Mouse (Mus musculus) limb, embryonic 12.5 days (tissue): ENCODE results near the gene Kcnj16. TPM values are rescaled to one million over a fixed set of nuclear protein-coding genes. Genes with fewer than 3 reads are reported as not detected.

Experiments used
- ATAC-seq: fragments of 200-750 bp; cut with Nextera tagmentation; 2 replicates; pipeline ENCODE4 v1.8.0; 2017; ENCODE audit warnings: low read depth, moderate TSS enrichment; ENCODE audit not compliant: insufficient number of reproducible peaks, insufficient read depth, low FRiP score, low TSS enrichment
- H3K27ac ChIP-seq: fragments of 300-500 bp; sonication (generic); 2 replicates; pipeline ENCODE4 v1.5.1; 2016; ENCODE audit warnings: mild to moderate bottlenecking, moderate library complexity
- H3K27me3 ChIP-seq: fragments of 300-500 bp; sonication (generic); 2 replicates; pipeline ENCODE4 v1.6.1; 2016; ENCODE audit warnings: mild to moderate bottlenecking, moderate library complexity
- H3K36me3 ChIP-seq: fragments of 300-500 bp; sonication (generic); 2 replicates; pipeline ENCODE4 v1.6.1; 2016; ENCODE audit warnings: mild to moderate bottlenecking, moderate library complexity
- H3K4me1 ChIP-seq: fragments of 300-500 bp; sonication (generic); replicated peaks from 2 replicates; pipeline ENCODE4 v1.6.1; 2016
- H3K4me2 ChIP-seq: fragments of 300-500 bp; sonication (generic); 2 replicates; pipeline ENCODE4 v1.6.1; 2016; ENCODE audit warnings: mild to moderate bottlenecking, moderate library complexity
- H3K4me3 ChIP-seq: fragments of 300-500 bp; sonication (generic); replicated peaks from 2 replicates; pipeline ENCODE4 v1.5.1; 2016; ENCODE audit warnings: mild to moderate bottlenecking
- H3K9ac ChIP-seq: fragments of 300-500 bp; sonication (generic); replicated peaks from 2 replicates; pipeline ENCODE4 v1.6.1; 2016; ENCODE audit warnings: mild to moderate bottlenecking, moderate library complexity
- H3K9me3 ChIP-seq: fragments of 300-500 bp; sonication (generic); 2 replicates; pipeline ENCODE4 v1.6.1; 2016; ENCODE audit warnings: mild to moderate bottlenecking, moderate library complexity
- WGBS: fragments of 180-500 bp; shearing (Covaris S2); methylation state at CpG from one replicate; pipeline ENCODE4 v1.1.7; 2016; 5-methylcytosine and 5-hydroxymethylcytosine counted together
- polyA plus RNA-seq: library from polyadenylated mRNA; unstranded; fragments of >200 nt; fragmentation: Nextera tagmentation; extraction: Ambion mirVana; gene quantifications from 2 replicates; pipeline ENCODE4 v1.2.1, GENCODE M21; 2016

Gene Kcnj16
- not detected in 2 replicates for polyA plus RNA-seq

DNA sequence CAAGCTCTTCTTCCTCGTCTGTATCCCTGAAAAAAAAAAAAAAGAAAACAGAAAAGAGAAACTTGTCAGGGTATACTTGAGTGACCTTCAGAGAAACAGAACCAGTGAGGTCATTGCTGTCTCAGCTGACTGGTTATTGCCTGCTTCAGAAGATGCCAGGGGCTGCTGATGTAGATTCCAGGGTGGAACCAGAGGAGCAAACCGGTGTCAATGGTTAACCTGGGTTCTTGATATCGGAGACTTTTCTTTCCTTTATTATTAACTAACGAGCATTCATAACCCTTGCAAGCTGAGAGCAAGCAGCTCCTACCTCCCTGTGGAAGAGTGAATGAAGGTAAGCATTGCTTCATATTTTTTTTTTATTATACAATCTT is at the start of gene Kcnj16:
TSS of gene Kcnj16 (plus strand) at position 272 of the 374 bp plus-strand sequence.
- Histone ChIP-seq H3K4me3 (no peak within 1 kb of the TSS), H3K4me1 (no peaks in the 10 kb centered on the region), H3K9ac (no peak within 1 kb of the TSS), H3K9me3 (no peaks in the 10 kb centered on the region), H3K27ac (no peak within 1 kb of the TSS), H3K27me3 (no peaks in the 10 kb centered on the region), H3K36me3 (no peaks in the 10 kb centered on the region), H3K4me2 (no peak within 1 kb of the TSS)
- 77% methylated on average over 4 of the region's 4 CpGs for WGBS
- ATAC-seq = no peak

- Histone ChIP-seq H3K27me3 (no peaks in the 10 kb centered on the region), H3K27ac (no peak overlapping the region), H3K4me3 (no peak overlapping the region), H3K4me1 (no peaks in the 10 kb centered on the region; the same call in 1 of the 2 replicates), H3K9me3 (no peaks in the 10 kb centered on the region), H3K4me2 (no peak overlapping the region), H3K9ac (no peak overlapping the region), H3K36me3 (no peaks in the 10 kb centered on the region)
- 65% methylated on average over 5 of the region's 5 CpGs for WGBS
- ATAC-seq = no peak
Measured at GRCm38 (mm10) chr11:110918808-110919465, 48.9 kb upstream of the Kcnj16 start.

DNA sequence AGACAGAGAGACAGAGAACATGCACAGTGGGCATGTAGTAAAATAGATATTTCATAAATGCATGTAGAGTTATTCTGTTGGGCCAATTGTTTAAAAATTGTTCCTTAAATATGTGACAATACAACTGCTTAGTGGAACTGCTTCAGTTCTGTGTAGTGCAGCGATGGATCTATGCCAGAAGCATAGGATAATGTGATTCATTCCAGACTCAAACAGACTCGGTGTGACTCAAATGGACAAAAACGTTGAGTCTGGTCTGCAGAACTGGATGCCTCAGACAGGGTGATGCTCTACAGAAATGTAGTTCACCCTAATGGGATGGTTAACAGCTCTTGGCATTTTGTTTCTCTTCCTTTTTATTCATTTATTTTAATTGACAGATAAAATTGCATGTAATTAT is 32.1 kb upstream of the Kcnj16 start:
- ATAC-seq = no peak
- H3K4me1 ChIP-seq = 0 out of 2 replicates have a peak, but pooled peaks cover 3% of the 10 kb centered on the region
- H3K4me2 ChIP-seq = no peak overlapping the region
- no peaks in the 10 kb centered on the region for H3K27me3 ChIP-seq
- WGBS = 72% methylated on average over 3 of the region's 3 CpGs
- no peak overlapping the region for H3K4me3 ChIP-seq
- no peak overlapping the region for H3K9ac ChIP-seq
- no peaks in the 10 kb centered on the region for H3K36me3 ChIP-seq
- no peaks in the 10 kb centered on the region for H3K9me3 ChIP-seq
- H3K27ac ChIP-seq = no peak overlapping the region

- no peak overlapping the region for H3K4me3 ChIP-seq
- no peak overlapping the region for H3K27ac ChIP-seq
- H3K4me1 ChIP-seq = no peaks in the 10 kb centered on the region; the same call in 1 of the 2 replicates
- H3K36me3 ChIP-seq = no peaks in the 10 kb centered on the region
- H3K27me3 ChIP-seq = no peaks in the 10 kb centered on the region
- no peak overlapping the region for H3K9ac ChIP-seq
- H3K4me2 ChIP-seq = no peak overlapping the region
- 27% methylated on average over 3 of the region's 3 CpGs for WGBS
- ATAC-seq = no peak
- H3K9me3 ChIP-seq = no peaks in the 10 kb centered on the region
Measured at GRCm38 (mm10) chr11:110942280-110942679, 25.6 kb upstream of the Kcnj16 start.

DNA sequence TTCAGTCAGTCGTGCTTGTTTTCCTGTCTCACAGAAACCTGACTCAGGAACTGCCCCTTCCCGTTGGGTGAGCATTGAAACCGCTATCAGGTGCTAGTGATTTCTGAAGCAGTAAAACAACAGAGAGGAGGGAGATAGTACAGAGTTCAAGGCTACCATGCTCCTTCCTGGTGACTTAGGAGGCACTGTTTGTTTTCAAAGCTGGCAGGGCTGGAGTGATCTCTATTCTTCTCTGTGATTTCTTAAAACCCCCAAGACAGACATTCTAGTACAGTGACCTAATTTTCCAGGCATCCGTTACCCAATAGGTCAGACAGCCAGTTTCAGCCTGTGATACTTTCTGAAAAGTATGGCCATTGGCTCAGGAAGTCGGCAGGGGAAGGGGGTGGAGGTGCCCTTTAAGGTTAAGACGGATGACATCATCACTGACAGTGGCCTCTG is 25.1 kb upstream of the Kcnj16 start:
- Histone ChIP-seq H3K27ac (no peak overlapping the region), H3K9me3 (no peaks in the 10 kb centered on the region), H3K4me2 (no peak overlapping the region), H3K27me3 (no peaks in the 10 kb centered on the region), H3K4me3 (no peak overlapping the region), H3K36me3 (no peaks in the 10 kb centered on the region), H3K9ac (no peak overlapping the region), H3K4me1 (no peaks in the 10 kb centered on the region; the same call in 1 of the 2 replicates)
- 38% methylated on average over 6 of the region's 6 CpGs for WGBS
- ATAC-seq = no peak

GRCm38 (mm10) chr11:110956665-110957064 is 11.2 kb upstream of the Kcnj16 start:
- Histone ChIP-seq H3K9ac (no peak overlapping the region), H3K4me1 (peaks cover 25% of the 10 kb centered on the region), H3K27ac (no peak overlapping the region), H3K4me2 (peak overlapping the region; percentile 17; the same call in 1 of the 2 replicates), H3K9me3 (no peaks in the 10 kb centered on the region), H3K27me3 (no peaks in the 10 kb centered on the region), H3K4me3 (no peak overlapping the region), H3K36me3 (no peaks in the 10 kb centered on the region)
- ATAC-seq = no peak
- 8% methylated on average over 7 of the region's 7 CpGs for WGBS

GRCm38 (mm10) chr11:110961592-110962021 is 6.2 kb upstream of the Kcnj16 start:
- ATAC-seq = no peak
- no peaks in the 10 kb centered on the region for H3K36me3 ChIP-seq
- no peaks in the 10 kb centered on the region for H3K27me3 ChIP-seq
- peak overlapping the region; percentile 21; the same call in 1 of the 2 replicates for H3K4me2 ChIP-seq
- H3K9me3 ChIP-seq = no peaks in the 10 kb centered on the region
- H3K4me1 ChIP-seq = peaks cover 30% of the 10 kb centered on the region
- peak overlapping the region; percentile 57; the same call in 1 of the 2 replicates for H3K27ac ChIP-seq
- 22% methylated on average over 5 of the region's 5 CpGs for WGBS
- H3K4me3 ChIP-seq = no peak overlapping the region
- H3K9ac ChIP-seq = no peak overlapping the region

DNA sequence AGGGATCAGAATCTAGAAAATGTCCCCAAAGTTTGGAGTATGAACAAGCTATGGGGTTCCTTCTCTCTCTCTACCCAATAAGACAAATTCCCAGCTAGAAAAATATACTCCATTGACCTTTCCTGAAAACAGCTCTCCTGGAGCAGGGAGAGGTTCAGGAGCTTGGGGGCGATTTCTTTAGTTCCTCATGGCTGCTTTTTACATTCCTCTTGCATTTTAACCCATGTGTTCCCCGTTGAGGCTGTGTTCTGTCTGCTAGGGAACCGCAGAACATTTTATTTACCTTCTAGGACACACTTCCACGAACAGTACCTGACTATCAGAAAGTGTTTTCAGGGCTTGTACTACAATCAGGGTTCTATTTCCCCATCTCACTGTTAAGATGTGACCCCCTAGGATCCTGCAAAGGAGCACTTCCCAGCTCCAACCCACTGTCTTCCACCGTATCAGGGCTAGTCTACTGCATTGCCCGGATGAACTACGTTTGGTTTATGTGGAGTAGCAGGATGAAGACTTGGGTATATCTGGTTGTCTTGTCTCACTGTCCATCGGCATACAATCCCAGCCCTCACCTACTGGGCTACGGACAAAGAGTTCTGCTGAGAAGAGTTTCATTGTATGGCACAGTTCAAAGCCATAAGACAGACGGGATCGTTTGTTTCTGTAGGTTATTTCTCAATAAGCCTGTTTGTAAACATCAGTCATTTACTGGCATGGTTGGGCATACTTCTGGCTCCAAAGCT is 643 bp upstream of the Kcnj16 start:
- no peaks in the 10 kb centered on the region for H3K9me3 ChIP-seq
- no peaks in the 10 kb centered on the region for H3K36me3 ChIP-seq
- ATAC-seq = no peak
- peaks cover 3% of the 10 kb centered on the region; the same call in 1 of the 2 replicates for H3K4me1 ChIP-seq
- no peaks in the 10 kb centered on the region for H3K27me3 ChIP-seq
- WGBS = 80% methylated on average over 11 of the region's 11 CpGs
- no peak overlapping the region for H3K4me2 ChIP-seq
- no peak overlapping the region for H3K4me3 ChIP-seq
- H3K9ac ChIP-seq = no peak overlapping the region
- no peak overlapping the region for H3K27ac ChIP-seq

GRCm38 (mm10) chr11:110968901-110969300 is 1.1 kb downstream of the Kcnj16 start:
- H3K9me3 ChIP-seq = no peaks in the 10 kb centered on the region
- H3K27me3 ChIP-seq = no peaks in the 10 kb centered on the region
- ATAC-seq = no peak
- H3K4me3 ChIP-seq = no peak overlapping the region
- H3K36me3 ChIP-seq = no peaks in the 10 kb centered on the region
- no peak overlapping the region for H3K4me2 ChIP-seq
- no peaks in the 10 kb centered on the region for H3K4me1 ChIP-seq
- H3K27ac ChIP-seq = no peak overlapping the region
- no peak overlapping the region for H3K9ac ChIP-seq

DNA sequence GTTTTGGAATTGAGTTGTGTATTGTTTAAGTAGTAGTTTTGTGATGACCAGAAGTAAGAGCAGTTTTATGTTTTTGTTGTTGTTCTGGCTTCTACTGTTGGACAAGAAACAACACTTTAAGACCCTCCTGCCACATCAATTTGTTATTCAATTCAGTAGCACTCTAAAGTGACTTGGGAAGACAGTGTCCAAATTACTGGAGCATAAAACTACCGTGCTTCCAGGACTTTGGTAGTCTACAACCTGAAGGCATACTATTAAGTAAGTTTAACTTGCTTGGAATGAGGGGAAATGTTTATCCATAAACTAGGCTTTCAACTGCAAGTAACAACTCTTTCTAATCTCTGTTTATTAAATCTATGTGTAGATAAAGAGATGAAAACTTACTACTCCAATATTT is 17.7 kb downstream of the Kcnj16 start:
- H3K9ac ChIP-seq = no peak overlapping the region
- no peaks in the 10 kb centered on the region for H3K4me1 ChIP-seq
- ATAC-seq = no peak
- no peaks in the 10 kb centered on the region for H3K9me3 ChIP-seq
- no peak overlapping the region for H3K4me3 ChIP-seq
- whole genome bisulfite sequencing = 45% methylated on average over 1 of the region's 1 CpGs
- H3K27ac ChIP-seq = no peak overlapping the region
- no peaks in the 10 kb centered on the region for H3K36me3 ChIP-seq
- no peak overlapping the region for H3K4me2 ChIP-seq
- H3K27me3 ChIP-seq = no peaks in the 10 kb centered on the region

DNA sequence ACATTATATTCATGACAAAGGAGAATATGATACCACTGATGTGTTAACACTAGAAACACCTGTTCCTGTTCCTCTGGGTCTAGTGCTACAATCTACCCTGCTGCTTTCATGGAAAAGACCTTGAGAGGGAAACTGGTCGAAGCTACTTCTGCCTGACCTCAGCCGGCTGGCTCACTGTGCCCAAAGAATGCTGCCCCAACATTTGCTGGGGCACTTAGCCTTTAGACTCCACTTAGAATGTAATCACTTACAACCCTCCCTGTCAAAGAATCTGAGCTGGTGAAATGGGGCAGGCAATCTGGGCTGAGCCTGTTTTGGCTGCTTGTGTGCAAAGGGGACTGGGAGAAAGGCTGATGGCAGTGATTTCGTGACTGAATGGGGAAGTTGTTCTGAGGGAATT is 18.1 kb downstream of the Kcnj16 start:
- ATAC-seq = no peak
- 51% methylated on average over 3 of the region's 3 CpGs for WGBS
- no peak overlapping the region for H3K27ac ChIP-seq
- H3K27me3 ChIP-seq = no peaks in the 10 kb centered on the region
- no peak overlapping the region for H3K4me2 ChIP-seq
- no peaks in the 10 kb centered on the region for H3K9me3 ChIP-seq
- H3K4me3 ChIP-seq = no peak overlapping the region
- no peak overlapping the region for H3K9ac ChIP-seq
- H3K36me3 ChIP-seq = no peaks in the 10 kb centered on the region
- H3K4me1 ChIP-seq = no peaks in the 10 kb centered on the region
